Mouse (Mus musculus) hindlimb bud, embryonic 11.5 days (tissue): ENCODE data around the gene Tpbpa.
"Not testable (repeated sequence)": the region's sequence is repeated elsewhere in the genome, so short reads cannot be mapped to it uniquely, and the experiment has no call there.

Source experiments
- DNase-seq: peaks from one replicate; pipeline ENCODE4 v3.0.0-alpha.2; 2012; ENCODE audit warnings: low read depth, low spot score; ENCODE audit errors: extremely low spot score

The Tpbpa gene

GRCm38 (mm10) chr13:60941884-60942283 is at the start of gene Tpbpa:
Tpbpa (minus strand) TSS chr13:60941984.
- DNase-seq = not testable (repeated sequence)

GRCm38 (mm10) chr13:60986915-60987314 is 45.1 kb upstream of the Tpbpa start:
- not testable (repeated sequence) for DNase-seq

- DNase-seq = not testable (repeated sequence)
Observed at GRCm38 (mm10) chr13:60972319-60972718, 30.5 kb upstream of the Tpbpa start.

- DNase-seq = not testable (repeated sequence)
Observed at GRCm38 (mm10) chr13:60963985-60964384, 22.2 kb upstream of the Tpbpa start.

- no peak for DNase-seq
Observed at GRCm38 (mm10) chr13:60961706-60962105, 19.9 kb upstream of the Tpbpa start.

GRCm38 (mm10) chr13:60936500-60936901 is 5.3 kb downstream of the Tpbpa start, which contains the start of the genes Gm49391 and Ctla2a:
Gm49391 (minus strand) TSS chr13:60936571.
Ctla2a (minus strand) TSS chr13:60936625.
- DNase-seq = no peak

- DNase-seq = not testable (repeated sequence)
Observed at GRCm38 (mm10) chr13:60935490-60935889, 6.3 kb downstream of the Tpbpa start, which contains the start of gene Gm49393. Gm49393 (minus strand) TSS chr13:60935590.

GRCm38 (mm10) chr13:60904780-60905179 is 37.0 kb downstream of the Tpbpa start, which contains the start of gene Tpbpb:
Tpbpb (minus strand) TSS chr13:60904880.
- not testable (repeated sequence) for DNase-seq

- DNase-seq = no peak
Observed at GRCm38 (mm10) chr13:60897328-60897727, 44.5 kb downstream of the Tpbpa start, which contains the start of gene Ctla2b. Ctla2b (minus strand) TSS chr13:60897447.

GRCm38 (mm10) chr13:60896794-60897193 is 45.0 kb downstream of the Tpbpa start, which contains the start of gene Gm49392:
Gm49392 (minus strand) TSS chr13:60896894.
- DNase-seq = not testable (repeated sequence)

GRCm38 (mm10) chr13:60895406-60896160 is 46.2 kb downstream of the Tpbpa start:
- no peak for DNase-seq

- DNase-seq = no peak
Observed at GRCm38 (mm10) chr13:60892301-60892700, 49.5 kb downstream of the Tpbpa start.
